Mouse (Mus musculus) MEL (cell line): Measurements from ENCODE around the gene Icos. TPM values are rescaled to one million over a fixed set of nuclear protein-coding genes. Genes with fewer than 3 reads are reported as not detected.

Experiments used
- DNase-seq: peaks from one replicate; pipeline ENCODE4 v3.0.0; 2011; ENCODE audit warnings: low read depth, low spot score
- H3K27ac ChIP-seq: 2 replicates; pipeline ENCODE4 v1.5.1; 2012; ENCODE audit warnings: low read depth, mild to moderate bottlenecking, control low read depth, low read length, moderate library complexity; ENCODE audit not compliant: control insufficient read depth
- H3K27me3 ChIP-seq, 2 experiments: fragments of 150-350 bp in 1 of 2; sonication (generic) in 1 of 2; 2 replicates each; pipeline ENCODE4 v1.6.1; 2012; ENCODE audit warnings: low read length in 2 of 2, mild to moderate bottlenecking in 2 of 2, improper control_type of control experiment in 1 of 2, moderate library complexity in 1 of 2; ENCODE audit not compliant: insufficient read depth in 2 of 2, control insufficient read depth in 1 of 2
- H3K36me3 ChIP-seq, 2 experiments: 2 replicates each; pipeline ENCODE4 v1.6.1; 2012 to 2014; ENCODE audit warnings: low read length in 2 of 2, improper control_type of control experiment in 1 of 2, inconsistent platforms in 1 of 2, mild to moderate bottlenecking in 1 of 2; ENCODE audit not compliant: insufficient read depth in 2 of 2, control insufficient read depth in 1 of 2
- H3K4me1 ChIP-seq, 2 experiments: fragments of 150-350 bp in 1 of 2; sonication (generic) in 1 of 2; 2 replicates each; pipeline ENCODE4 v1.6.1; 2012; ENCODE audit warnings: low read length in 2 of 2, improper control_type of control experiment in 1 of 2, mild to moderate bottlenecking in 1 of 2; ENCODE audit not compliant: insufficient read depth in 2 of 2, control insufficient read depth in 1 of 2
- H3K4me3 ChIP-seq, 2 experiments: fragments of 150-350 bp in 1 of 2; sonication (generic) in 1 of 2; 2 replicates each; pipeline ENCODE4 v1.5.1; 2012; ENCODE audit warnings: low read depth in 2 of 2, low read length in 2 of 2, mild to moderate bottlenecking in 2 of 2, moderate library complexity in 2 of 2, control low read depth in 1 of 2, improper control_type of control experiment in 1 of 2; ENCODE audit not compliant: control insufficient read depth in 1 of 2, insufficient read depth in 1 of 2
- H3K79me2 ChIP-seq: 2 replicates; pipeline ENCODE4 v1.6.1; 2012; ENCODE audit warnings: mild to moderate bottlenecking, low read length, moderate library complexity; ENCODE audit not compliant: control insufficient read depth, poor library complexity, insufficient read depth
- H3K9ac ChIP-seq: 2 replicates; pipeline ENCODE4 v1.6.1; 2012; ENCODE audit warnings: low read depth, mild to moderate bottlenecking, control low read depth, low read length, moderate library complexity; ENCODE audit not compliant: control insufficient read depth, poor library complexity, severe bottlenecking
- H3K9me3 ChIP-seq: fragments of 150-350 bp; sonication (generic); replicated peaks from 2 replicates; pipeline ENCODE4 v1.6.1; 2012; ENCODE audit warnings: mild to moderate bottlenecking, low read length, improper control_type of control experiment, moderate library complexity; ENCODE audit not compliant: insufficient read depth
- E2F4 ChIP-seq: IDR thresholded peaks from 2 replicates; pipeline ENCODE4 v1.6.1; 2011; ENCODE audit warnings: low read depth, low read length, improper control_type of control experiment, borderline replicate concordance
- ELF1 ChIP-seq: IDR thresholded peaks from 2 replicates; pipeline ENCODE4 v1.6.1; 2014; ENCODE audit warnings: low read depth, mild to moderate bottlenecking, inconsistent platforms, low read length, improper control_type of control experiment, moderate library complexity
- ETS1 ChIP-seq: IDR thresholded peaks from 2 replicates; pipeline ENCODE4 v1.6.1; 2012; ENCODE audit warnings: low read depth, mild to moderate bottlenecking, inconsistent platforms, low read length, improper control_type of control experiment, moderate library complexity
- GABPA ChIP-seq: IDR thresholded peaks from 2 replicates; pipeline ENCODE4 v1.6.1; 2012; ENCODE audit warnings: low read depth, mild to moderate bottlenecking, inconsistent platforms, low read length, improper control_type of control experiment, moderate library complexity
- GATA1 ChIP-seq: IDR thresholded peaks from 2 replicates; pipeline ENCODE4 v1.6.1; 2011; ENCODE audit warnings: low read depth, low read length, improper control_type of control experiment
- HCFC1 ChIP-seq: IDR thresholded peaks from 2 replicates; pipeline ENCODE4 v1.6.1; 2012; ENCODE audit warnings: low read depth, mild to moderate bottlenecking, inconsistent platforms, low read length, improper control_type of control experiment, moderate library complexity
- KAT2A ChIP-seq: conservative IDR thresholded peaks from 2 replicates; pipeline ENCODE4 v1.6.1; 2012; ENCODE audit warnings: low read depth, low read length, improper control_type of control experiment, inconsistent platforms
- MAX ChIP-seq: IDR thresholded peaks from 2 replicates; pipeline ENCODE4 v1.6.1; 2011; ENCODE audit warnings: low read length, improper control_type of control experiment
- MAZ ChIP-seq: IDR thresholded peaks from 2 replicates; pipeline ENCODE4 v1.6.1; 2012; ENCODE audit warnings: low read depth, mild to moderate bottlenecking, inconsistent platforms, low read length, improper control_type of control experiment
- MEF2A ChIP-seq: IDR thresholded peaks from 2 replicates; pipeline ENCODE4 v1.6.1; 2014; ENCODE audit warnings: low read depth, mild to moderate bottlenecking, inconsistent platforms, low read length, improper control_type of control experiment; ENCODE audit not compliant: poor library complexity, insufficient replicate concordance, severe bottlenecking; ENCODE audit errors: extremely low read depth
- MXI1 ChIP-seq: IDR thresholded peaks from 2 replicates; pipeline ENCODE4 v1.6.1; 2011; ENCODE audit warnings: mild to moderate bottlenecking, low read depth, low read length, improper control_type of control experiment
- MYC ChIP-seq: IDR thresholded peaks from 2 replicates; pipeline ENCODE4 v1.6.1; 2011; ENCODE audit warnings: low read depth, mild to moderate bottlenecking, low read length, improper control_type of control experiment, moderate library complexity
- NELFE ChIP-seq: IDR thresholded peaks from 2 replicates; pipeline ENCODE4 v1.6.1; 2011; ENCODE audit warnings: low read depth, low read length, improper control_type of control experiment
- TCF12 ChIP-seq: IDR thresholded peaks from 2 replicates; pipeline ENCODE4 v1.6.1; 2014; ENCODE audit warnings: low read depth, mild to moderate bottlenecking, inconsistent platforms, low read length, improper control_type of control experiment, moderate library complexity
- UBTF ChIP-seq: IDR thresholded peaks from 2 replicates; pipeline ENCODE4 v1.6.1; 2012; ENCODE audit warnings: low read depth, mild to moderate bottlenecking, inconsistent platforms, low read length, improper control_type of control experiment, moderate library complexity, borderline replicate concordance; ENCODE audit not compliant: insufficient read depth
- ZC3H11A ChIP-seq: IDR thresholded peaks from 2 replicates; pipeline ENCODE4 v1.6.1; 2012; ENCODE audit warnings: low read depth, mild to moderate bottlenecking, inconsistent platforms, low read length, improper control_type of control experiment
- ZNF384 ChIP-seq: IDR thresholded peaks from 2 replicates; pipeline ENCODE4 v1.6.1; 2012; ENCODE audit warnings: low read depth, mild to moderate bottlenecking, inconsistent platforms, low read length, improper control_type of control experiment
- polyA plus RNA-seq, 2 experiments: library from polyadenylated mRNA; stranded (reverse) in 1 of 2; unstranded in 1 of 2; fragments of >175 nt in 1 of 2; fragments of >200 nt in 1 of 2; gene quantifications; 2 replicates each; pipeline versions ENCODE4 v1.2.1 to v1.2.4; 2012; ENCODE audit warnings: low replicate concordance in 2 of 2, low read depth in 1 of 2; ENCODE audit not compliant: insufficient read length in 2 of 2, insufficient read depth in 1 of 2, missing spikeins in 1 of 2
- total RNA-seq: library from RNA; depleted of rRNA; stranded (reverse); fragments of 300-350 nt; gene quantifications from 2 replicates; pipeline ENCODE4 v1.2.3, GENCODE M21; 2012; rRNA removed

Gene Icos
- total RNA-seq (not detected in 2 replicates), polyA plus RNA-seq (not detected)

GRCm38 (mm10) chr1:60977641-60978040 lies at the start of gene Icos:
Gene Icos (plus strand): TSS chr1:60977927.
- TF ChIP-seq ETS1 (no peak), UBTF (no peak), MAZ (no peak), MAX (no peak)
- Histone ChIP-seq H3K9me3 (no peaks in the 10 kb centered on the region), H3K4me1 (no peaks in the 10 kb centered on the region), H3K79me2 (no peaks in the 10 kb centered on the region), H3K27ac (no peak within 1 kb of the TSS), H3K27me3 (no peaks in the 10 kb centered on the region), H3K36me3 (no peaks in the 10 kb centered on the region), H3K4me3 (no peak within 1 kb of the TSS), H3K9ac (no peak within 1 kb of the TSS)
- no peak for DNase-seq

DNA sequence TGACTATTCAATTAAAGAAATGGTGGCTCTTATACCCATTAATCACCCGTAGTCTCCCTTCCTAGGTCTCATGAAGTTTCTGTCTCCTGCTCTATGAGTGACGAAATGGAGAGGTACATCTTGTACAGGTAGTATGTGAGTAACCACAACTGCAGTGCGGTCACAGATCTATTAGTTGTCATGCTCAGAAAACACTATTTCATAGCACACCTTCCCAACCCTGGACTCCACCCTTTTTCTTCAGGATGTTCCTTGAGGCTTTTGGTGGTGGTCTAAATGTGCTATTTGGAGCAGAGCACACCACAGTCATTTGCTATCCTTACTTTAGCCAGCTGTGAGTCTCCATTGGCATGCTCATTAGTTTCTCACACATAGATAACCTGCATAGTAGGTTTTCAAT lies 48.7 kb upstream of the Icos start:
- no peak for TF ChIP-seq ZNF384
- no peak for TF ChIP-seq KAT2A
- TF ChIP-seq MYC, result no peak
- TF ChIP-seq HCFC1, result no peak
- no peak for TF ChIP-seq TCF12
- TF ChIP-seq GATA1, result no peak
- no peak for TF ChIP-seq E2F4
- no peak for TF ChIP-seq MEF2A
- TF ChIP-seq GABPA, result no peak
- no peak for TF ChIP-seq ELF1
- TF ChIP-seq NELFE, result no peak
- TF ChIP-seq MXI1, result no peak
- TF ChIP-seq ZC3H11A, result no peak
- Histone ChIP-seq H3K79me2 (no peaks in the 10 kb centered on the region), H3K27me3 (no peaks in the 10 kb centered on the region), H3K27ac (no peak overlapping the region), H3K4me3 (no peak overlapping the region), H3K9ac (no peak overlapping the region), H3K4me1 (no peaks in the 10 kb centered on the region), H3K9me3 (no peaks in the 10 kb centered on the region), H3K36me3 (no peaks in the 10 kb centered on the region)
- DNase-seq, result no peak
